Mouse (Mus musculus) ES-E14 (cell line): ENCODE data around the gene Epb41.

Source experiments
- CHD2 ChIP-seq: IDR thresholded peaks from 2 replicates; pipeline ENCODE4 v1.6.1; 2014; ENCODE audit warnings: mild to moderate bottlenecking, low read depth, low read length, inconsistent platforms
- HCFC1 ChIP-seq: IDR thresholded peaks from 2 replicates; pipeline ENCODE4 v1.6.1; 2012; ENCODE audit warnings: low read length, inconsistent platforms, borderline replicate concordance; ENCODE audit not compliant: insufficient read depth
- MAFK ChIP-seq: IDR thresholded peaks from 2 replicates; pipeline ENCODE4 v1.6.1; 2014; ENCODE audit warnings: mild to moderate bottlenecking, low read depth, low read length, inconsistent platforms; ENCODE audit not compliant: insufficient read depth
- ZC3H11A ChIP-seq: IDR thresholded peaks from 2 replicates; pipeline ENCODE4 v1.6.1; 2012; ENCODE audit warnings: low read depth, mild to moderate bottlenecking, inconsistent platforms, low read length, borderline replicate concordance
- ZNF384 ChIP-seq: IDR thresholded peaks from 2 replicates; pipeline ENCODE4 v1.6.1; 2012; ENCODE audit warnings: low read depth, low read length, inconsistent platforms

GRCm38 (mm10) chr4:132025738-132026527 is 49.2 kb downstream of the Epb41 start:
- TF ChIP-seq ZNF384 (no peak), MAFK (no peak), HCFC1 (no peak), ZC3H11A (no peak), CHD2 (no peak)
